Mouse (Mus musculus) liver, embryonic 12.5 days (tissue): ENCODE data around the gene Actr3. TPM values are rescaled to one million over a fixed set of nuclear protein-coding genes. Genes with fewer than 3 reads are reported as not detected.

Experiments used
- ATAC-seq: fragments of 200-750 bp; cut with Nextera tagmentation; 2 replicates; pipeline ENCODE4 v1.8.0; 2017; ENCODE audit warnings: moderate number of reproducible peaks, mild to moderate bottlenecking, moderate library complexity
- H3K27ac ChIP-seq: fragments of 300-500 bp; sonication (generic); 2 replicates; pipeline ENCODE4 v1.5.1; 2016; ENCODE audit warnings: mild to moderate bottlenecking
- H3K27me3 ChIP-seq: fragments of 300-500 bp; sonication (generic); replicated peaks from 2 replicates; pipeline ENCODE4 v1.6.1; 2016; ENCODE audit warnings: mild to moderate bottlenecking, moderate library complexity
- H3K36me3 ChIP-seq: fragments of 300-500 bp; sonication (generic); 2 replicates; pipeline ENCODE4 v1.6.1; 2016; ENCODE audit warnings: mild to moderate bottlenecking, moderate library complexity
- H3K4me1 ChIP-seq: fragments of 300-500 bp; sonication (generic); 2 replicates; pipeline ENCODE4 v1.6.1; 2016
- H3K4me2 ChIP-seq: fragments of 300-500 bp; sonication (generic); 2 replicates; pipeline ENCODE4 v1.6.1; 2016; ENCODE audit warnings: mild to moderate bottlenecking, moderate library complexity
- H3K4me3 ChIP-seq: fragments of 300-500 bp; sonication (generic); 2 replicates; pipeline ENCODE4 v1.5.1; 2016; ENCODE audit warnings: mild to moderate bottlenecking, moderate library complexity
- H3K9ac ChIP-seq: fragments of 300-500 bp; sonication (generic); 2 replicates; pipeline ENCODE4 v1.6.1; 2016; ENCODE audit warnings: mild to moderate bottlenecking, moderate library complexity
- H3K9me3 ChIP-seq: fragments of 300-500 bp; sonication (generic); replicated peaks from 2 replicates; pipeline ENCODE4 v1.6.1; 2016; ENCODE audit warnings: mild to moderate bottlenecking, moderate library complexity
- WGBS: fragments of 180-500 bp; shearing (Covaris S2); methylation state at CpG from one replicate; pipeline ENCODE4 v1.1.7; 2016; ENCODE audit not compliant: insufficient replicate concordance; 5-methylcytosine and 5-hydroxymethylcytosine counted together
- polyA plus RNA-seq: library from polyadenylated mRNA; unstranded; fragments of >200 nt; fragmentation: Nextera tagmentation; extraction: Ambion mirVana; gene quantifications from 2 replicates; pipeline ENCODE4 v1.2.1, GENCODE M21; 2016

Actr3 gene
- polyA plus RNA-seq, 1 experiment from 2014 or later: 177 TPM

DNA sequence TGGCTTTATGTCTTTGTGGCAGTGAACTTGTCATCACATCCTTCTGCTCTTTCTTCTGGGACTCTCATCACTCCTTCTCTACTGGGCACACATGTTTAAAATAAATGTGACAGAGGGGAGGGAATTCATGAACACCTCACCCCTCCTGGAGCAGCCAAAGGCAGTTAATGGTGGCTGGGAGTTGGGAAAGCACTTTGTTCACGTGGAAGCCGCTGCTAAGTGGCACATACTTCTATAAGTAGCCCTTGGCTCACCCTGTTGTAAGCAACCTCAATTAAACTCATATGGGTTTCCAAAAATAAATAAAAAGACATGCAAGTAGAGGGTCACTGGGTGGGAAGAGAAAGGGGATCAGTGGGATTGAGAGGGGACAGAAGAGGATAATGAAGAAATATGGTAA, 27.8 kb upstream of the Actr3 start:
- 67% methylated on average over 2 of the region's 2 CpGs for WGBS
- Histone ChIP-seq H3K4me1 (no peaks in the 10 kb centered on the region), H3K9ac (no peak overlapping the region), H3K27me3 (no peaks in the 10 kb centered on the region), H3K4me2 (no peak overlapping the region), H3K27ac (no peak overlapping the region), H3K9me3 (no peaks in the 10 kb centered on the region), H3K4me3 (no peak overlapping the region), H3K36me3 (no peaks in the 10 kb centered on the region)
- ATAC-seq: no peak

GRCm38 (mm10) chr1:125462917-125463316, 27.4 kb upstream of the Actr3 start:
- H3K4me1 ChIP-seq: no peaks in the 10 kb centered on the region
- no peaks in the 10 kb centered on the region for H3K27me3 ChIP-seq
- no peak for ATAC-seq
- H3K9me3 ChIP-seq: no peaks in the 10 kb centered on the region
- no peak overlapping the region for H3K27ac ChIP-seq
- no peaks in the 10 kb centered on the region for H3K36me3 ChIP-seq
- H3K9ac ChIP-seq: no peak overlapping the region
- H3K4me3 ChIP-seq: no peak overlapping the region
- 65% methylated on average over 1 of the region's 1 CpGs for WGBS
- no peak overlapping the region for H3K4me2 ChIP-seq

GRCm38 (mm10) chr1:125458531-125458930, 23.0 kb upstream of the Actr3 start:
- Histone ChIP-seq H3K4me2 (no peak overlapping the region), H3K36me3 (no peaks in the 10 kb centered on the region), H3K4me3 (no peak overlapping the region), H3K9ac (no peak overlapping the region), H3K27ac (no peak overlapping the region), H3K9me3 (no peaks in the 10 kb centered on the region), H3K4me1 (no peaks in the 10 kb centered on the region), H3K27me3 (no peaks in the 10 kb centered on the region)
- no peak for ATAC-seq
- WGBS: 33% methylated on average over 5 of the region's 5 CpGs

DNA sequence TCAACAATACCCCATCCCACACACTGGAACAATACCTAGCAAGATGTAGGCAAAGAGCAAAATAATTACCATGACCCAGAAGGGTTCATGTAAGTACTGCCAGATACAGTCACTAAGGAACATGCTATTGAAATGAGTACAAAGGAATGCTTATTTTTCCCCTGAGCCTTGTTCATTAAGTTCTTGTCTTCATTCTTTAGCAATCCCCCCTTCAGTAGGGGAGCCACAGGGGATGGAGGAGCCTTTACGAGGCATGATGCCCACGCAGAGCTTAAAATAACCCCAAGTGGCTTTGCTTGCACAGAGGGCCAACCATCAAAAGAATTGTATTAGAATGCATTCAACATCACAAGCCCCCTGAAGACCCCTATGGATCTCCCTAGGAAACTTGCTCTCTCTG, 19.6 kb upstream of the Actr3 start:
- H3K36me3 ChIP-seq: no peaks in the 10 kb centered on the region
- no peaks in the 10 kb centered on the region for H3K4me1 ChIP-seq
- H3K27ac ChIP-seq: no peak overlapping the region
- no peaks in the 10 kb centered on the region for H3K27me3 ChIP-seq
- no peak overlapping the region for H3K4me2 ChIP-seq
- H3K9me3 ChIP-seq: no peaks in the 10 kb centered on the region
- H3K9ac ChIP-seq: no peak overlapping the region
- no peak for ATAC-seq
- WGBS: 62% methylated on average over 2 of the region's 2 CpGs
- H3K4me3 ChIP-seq: no peak overlapping the region

GRCm38 (mm10) chr1:125450282-125451000, 14.9 kb upstream of the Actr3 start:
- Histone ChIP-seq H3K4me2 (no peak overlapping the region), H3K27ac (no peak overlapping the region), H3K4me1 (no peaks in the 10 kb centered on the region), H3K9ac (no peak overlapping the region), H3K4me3 (no peak overlapping the region), H3K9me3 (no peaks in the 10 kb centered on the region), H3K27me3 (no peaks in the 10 kb centered on the region), H3K36me3 (no peaks in the 10 kb centered on the region)
- WGBS: 66% methylated on average over 4 of the region's 4 CpGs
- no peak for ATAC-seq

GRCm38 (mm10) chr1:125447926-125448325, 12.4 kb upstream of the Actr3 start:
- Histone ChIP-seq H3K4me2 (no peak overlapping the region), H3K4me3 (no peak overlapping the region), H3K27ac (no peak overlapping the region), H3K9me3 (no peaks in the 10 kb centered on the region), H3K4me1 (no peaks in the 10 kb centered on the region), H3K27me3 (no peaks in the 10 kb centered on the region), H3K36me3 (no peaks in the 10 kb centered on the region), H3K9ac (no peak overlapping the region)
- no peak for ATAC-seq

- no peak overlapping the region for H3K4me3 ChIP-seq
- H3K4me2 ChIP-seq: 0 out of 2 replicates have a peak overlapping the region, but pooled peaks have one; percentile 27
- H3K9ac ChIP-seq: no peak overlapping the region
- H3K36me3 ChIP-seq: no peaks in the 10 kb centered on the region
- H3K27ac ChIP-seq: no peak overlapping the region
- H3K27me3 ChIP-seq: no peaks in the 10 kb centered on the region
- H3K9me3 ChIP-seq: no peaks in the 10 kb centered on the region
- ATAC-seq: 0 out of 2 replicates have a peak, but pooled peaks have one; percentile 48
- peaks cover 22% of the 10 kb centered on the region; the same call in 1 of the 2 replicates for H3K4me1 ChIP-seq
- 19% methylated on average over 7 of the region's 7 CpGs for WGBS
These were observed 6.2 kb upstream of the Actr3 start for GRCm38 (mm10) chr1:125441679-125442078.

DNA sequence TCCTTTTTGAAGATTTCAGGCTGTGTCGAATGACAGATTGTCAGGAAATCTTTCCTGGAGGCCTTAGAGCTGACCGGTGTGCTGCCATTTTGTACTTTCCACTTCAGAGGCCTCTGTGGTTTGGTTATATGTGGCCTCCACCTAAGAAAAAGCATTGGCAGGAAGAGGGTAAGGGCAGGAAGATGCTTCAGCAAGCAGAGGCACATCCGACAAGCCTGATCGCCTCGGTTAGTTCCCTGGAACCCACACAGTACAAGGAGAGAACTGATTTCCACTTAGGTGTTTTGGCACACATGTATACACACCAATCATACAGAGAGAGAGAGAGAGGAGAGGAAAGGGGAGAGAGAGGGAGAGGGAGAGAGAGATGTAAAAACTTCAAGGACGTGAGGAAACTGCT, 5.7 kb upstream of the Actr3 start:
- no peak for ATAC-seq
- peak overlapping the region; percentile 16; the same call in 1 of the 2 replicates for H3K27ac ChIP-seq

GRCm38 (mm10) chr1:125439556-125439955, 4.0 kb upstream of the Actr3 start:
- Histone ChIP-seq H3K4me3 (no peak overlapping the region), H3K4me2 (no peak overlapping the region), H3K36me3 (no peaks in the 10 kb centered on the region), H3K4me1 (peaks cover 29% of the 10 kb centered on the region; the same call in 1 of the 2 replicates), H3K27ac (no peak overlapping the region), H3K9ac (no peak overlapping the region), H3K9me3 (no peaks in the 10 kb centered on the region), H3K27me3 (no peaks in the 10 kb centered on the region)
- WGBS: 74% methylated on average over 3 of the region's 3 CpGs
- ATAC-seq: no peak

More for the DNA sequence above, 5.7 kb upstream of the Actr3 start:
- H3K4me2 ChIP-seq: 0 out of 2 replicates have a peak overlapping the region, but pooled peaks have one; percentile 27
- H3K9me3 ChIP-seq: no peaks in the 10 kb centered on the region
- no peak overlapping the region for H3K9ac ChIP-seq
- H3K4me1 ChIP-seq: peaks cover 25% of the 10 kb centered on the region; the same call in 1 of the 2 replicates
- WGBS: 39% methylated on average over 6 of the region's 6 CpGs
- H3K27me3 ChIP-seq: no peaks in the 10 kb centered on the region
- H3K36me3 ChIP-seq: no peaks in the 10 kb centered on the region
- H3K4me3 ChIP-seq: no peak overlapping the region

DNA sequence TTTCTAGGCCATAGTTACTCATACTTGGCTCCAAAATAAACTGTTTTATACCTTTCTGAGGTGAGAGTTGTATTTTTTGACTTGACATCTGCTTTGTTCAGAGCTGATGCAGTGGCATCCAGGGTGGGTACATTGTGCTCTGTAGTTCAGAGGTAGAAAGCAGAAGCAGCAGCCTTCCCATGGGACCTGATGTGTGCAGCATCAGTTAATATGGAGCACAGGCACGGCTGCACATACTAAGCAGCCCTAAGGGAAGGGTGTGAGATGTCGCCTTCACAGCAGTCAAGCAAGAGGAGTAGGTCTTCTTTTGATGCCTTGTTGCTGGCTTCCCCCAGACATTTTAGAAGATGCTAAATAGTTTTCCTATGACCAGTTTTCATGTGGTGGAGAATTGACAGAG, 3.3 kb upstream of the Actr3 start:
- Histone ChIP-seq H3K4me1 (peaks cover 29% of the 10 kb centered on the region; the same call in 1 of the 2 replicates), H3K36me3 (no peaks in the 10 kb centered on the region), H3K27ac (no peak overlapping the region), H3K4me2 (no peak overlapping the region), H3K27me3 (no peaks in the 10 kb centered on the region), H3K4me3 (no peak overlapping the region), H3K9ac (no peak overlapping the region), H3K9me3 (no peaks in the 10 kb centered on the region)
- 56% methylated on average over 2 of the region's 2 CpGs for WGBS
- ATAC-seq: no peak

- Histone ChIP-seq H3K27ac (no peak overlapping the region), H3K4me3 (no peak overlapping the region), H3K27me3 (no peaks in the 10 kb centered on the region), H3K9ac (no peak overlapping the region), H3K4me1 (peaks cover 37% of the 10 kb centered on the region), H3K4me2 (no peak overlapping the region), H3K9me3 (no peaks in the 10 kb centered on the region), H3K36me3 (no peaks in the 10 kb centered on the region)
- WGBS: 12% methylated on average over 3 of the region's 3 CpGs
- no peak for ATAC-seq
These were observed 2.4 kb upstream of the Actr3 start for GRCm38 (mm10) chr1:125437927-125438326.

GRCm38 (mm10) chr1:125437161-125437560, 1.6 kb upstream of the Actr3 start:
- Histone ChIP-seq H3K36me3 (no peaks in the 10 kb centered on the region), H3K27ac (no peak overlapping the region), H3K4me1 (peaks cover 44% of the 10 kb centered on the region), H3K4me3 (no peak overlapping the region), H3K9ac (no peak overlapping the region), H3K27me3 (no peaks in the 10 kb centered on the region), H3K4me2 (no peak overlapping the region), H3K9me3 (no peaks in the 10 kb centered on the region)
- no peak for ATAC-seq
- 59% methylated on average over 2 of the region's 2 CpGs for WGBS

GRCm38 (mm10) chr1:125435018-125435368, 534 bp downstream of the Actr3 start:
- Histone ChIP-seq H3K4me1 (peaks cover 54% of the 10 kb centered on the region), H3K4me2 (peak overlapping the region; percentile 71), H3K27me3 (no peaks in the 10 kb centered on the region), H3K9ac (peak overlapping the region; percentile 95), H3K27ac (peak overlapping the region; percentile 97), H3K36me3 (0 out of 2 replicates have a peak, but pooled peaks cover 1% of the 10 kb centered on the region), H3K9me3 (no peaks in the 10 kb centered on the region), H3K4me3 (peak overlapping the region; percentile 92)
- 0% methylated on average over 17 of the region's 23 CpGs for WGBS
- no peak for ATAC-seq
